Mouse (Mus musculus): Measurements from ENCODE around the gene Gm5426.
"Not testable (repeated sequence)": the region's sequence is repeated elsewhere in the genome, so short reads cannot be mapped to it uniquely, and the experiment has no call there.

Gene Gm5426

DNA sequence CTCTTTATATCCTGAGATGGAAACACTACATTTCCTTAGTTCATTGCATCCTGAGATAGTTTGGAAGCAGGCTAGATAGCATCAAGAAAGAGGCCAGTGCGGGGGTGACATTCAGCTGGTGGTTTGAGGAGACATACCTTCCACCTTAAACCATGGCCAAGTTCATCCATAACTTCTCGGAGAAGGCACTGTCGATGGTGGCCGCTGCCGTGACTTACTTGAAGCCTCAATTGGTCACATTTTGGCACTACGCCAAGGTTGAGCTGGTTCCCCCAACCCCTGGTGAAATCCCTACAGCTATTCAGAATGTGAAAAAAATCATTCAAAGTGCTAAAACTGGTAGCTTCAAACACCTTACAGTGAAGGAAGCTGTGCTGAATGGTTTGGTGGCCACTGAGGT lies at the start of gene Gm5426:
Gm5426 (plus strand) TSS at position 153 of the 400 bp plus-strand sequence.
- DNase-seq (ENCODE audit: low spot score), result not testable (repeated sequence)

DNA sequence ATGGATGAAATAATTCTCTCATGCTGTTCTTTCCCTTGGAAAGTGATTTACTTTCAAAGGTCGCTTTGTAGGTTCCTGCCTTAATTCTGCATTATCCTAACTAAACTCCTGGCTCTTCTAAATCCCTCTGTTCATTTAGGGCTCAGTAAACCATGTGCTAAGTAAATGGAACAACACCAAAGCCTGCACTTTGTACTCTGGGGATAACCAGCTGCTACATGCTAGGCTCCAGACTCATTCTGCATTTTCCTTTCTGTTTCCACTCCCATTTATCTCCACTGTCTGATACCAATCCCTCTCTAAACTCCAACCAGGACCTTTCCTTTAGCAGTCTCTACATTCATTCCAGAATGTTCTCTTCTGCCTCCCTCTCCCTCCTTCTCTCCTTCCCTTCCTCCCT lies 46.7 kb upstream of the Gm5426 start:
- no peak for DNase-seq (ENCODE audit: low spot score)

DNA sequence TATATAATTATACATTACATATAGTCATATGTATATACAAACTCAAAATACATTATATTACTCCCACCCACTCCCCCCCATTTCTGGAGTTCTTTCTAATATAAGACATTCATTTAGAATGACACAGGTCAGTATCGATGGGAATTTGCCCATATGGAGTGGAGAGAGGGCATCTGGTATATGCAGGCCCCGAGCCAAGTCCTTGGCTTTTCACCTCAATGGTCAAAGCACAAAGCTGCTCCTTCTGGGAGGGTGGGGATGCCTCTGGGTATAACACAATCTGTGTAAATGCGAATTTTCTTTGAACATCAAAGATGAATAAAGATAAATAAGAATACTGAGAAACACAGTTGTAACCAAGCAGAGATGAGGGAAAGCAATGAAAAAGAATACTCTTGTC lies 46.0 kb upstream of the Gm5426 start:
- no peak for DNase-seq (ENCODE audit: low spot score)

DNA sequence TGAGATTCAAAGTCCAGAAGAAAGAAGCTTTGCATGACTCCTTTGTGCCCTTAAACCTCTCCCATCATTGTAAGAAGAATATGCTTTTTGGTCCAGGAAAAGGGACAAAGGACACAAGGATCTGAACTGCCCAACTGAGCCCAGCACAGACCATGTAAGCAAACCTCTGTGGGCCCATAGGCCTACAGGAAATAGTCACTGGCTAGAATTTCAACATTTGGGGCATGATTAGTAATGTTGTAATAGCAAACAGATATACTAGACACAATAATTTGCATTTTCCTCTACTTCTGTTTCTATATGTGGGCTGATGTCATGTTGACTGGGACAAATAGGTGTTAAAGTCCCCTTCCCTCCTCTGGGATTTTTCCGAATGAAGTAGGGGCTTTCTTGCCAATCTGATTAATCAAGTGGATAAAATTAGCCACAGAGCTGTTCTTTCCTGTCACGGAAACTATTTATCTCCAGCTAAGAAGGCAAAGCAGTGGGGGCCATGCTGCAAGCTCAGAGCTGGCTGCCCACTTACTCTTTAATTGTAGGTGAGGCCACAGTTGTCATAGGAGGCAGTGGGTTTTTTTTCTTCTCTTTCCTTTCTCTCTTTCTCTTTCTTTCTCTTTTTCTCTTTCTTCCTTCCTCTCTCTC lies 42.4 kb upstream of the Gm5426 start:
- no peak for DNase-seq (ENCODE audit: low spot score)

DNA sequence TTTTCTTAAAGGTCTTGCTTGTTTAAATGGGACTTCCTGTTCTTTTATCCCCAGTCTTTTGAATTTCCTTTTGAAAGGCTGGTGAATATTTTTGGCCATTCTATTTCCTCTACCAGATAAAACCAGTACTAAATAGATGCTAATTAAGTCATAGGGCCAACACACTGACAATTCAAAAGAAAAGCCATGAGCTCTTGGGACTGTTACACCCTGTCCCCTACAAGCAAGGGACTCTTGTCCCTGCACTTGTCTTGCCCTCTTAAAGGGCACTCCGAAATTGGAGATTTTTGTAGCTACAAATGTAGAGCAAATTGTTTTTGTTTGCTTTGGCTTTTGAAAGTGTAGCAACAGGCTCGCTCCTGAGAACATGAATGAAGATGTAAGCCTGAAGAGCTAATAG lies 41.8 kb upstream of the Gm5426 start:
- DNase-seq (ENCODE audit: low spot score), result no peak

DNA sequence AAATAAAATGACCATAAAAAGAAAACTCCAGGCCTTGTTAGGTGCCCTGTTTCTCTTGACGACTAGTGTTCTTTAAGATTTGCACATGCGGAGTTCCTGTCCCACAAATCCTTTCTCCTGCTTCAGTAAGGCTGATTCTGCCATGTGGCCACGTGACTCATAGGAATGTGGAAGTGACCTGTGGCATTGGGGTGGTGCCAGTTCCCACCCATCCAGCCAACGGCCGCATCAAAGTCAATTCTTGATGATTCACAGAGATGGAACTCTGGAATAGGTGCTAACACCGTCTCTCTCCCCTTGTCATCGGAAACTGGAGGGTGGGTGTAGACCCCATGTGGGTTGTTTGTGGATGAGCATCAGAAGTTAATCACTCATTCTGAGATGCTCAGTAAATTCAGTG lies 39.7 kb upstream of the Gm5426 start:
- no peak for DNase-seq (ENCODE audit: low spot score)

DNA sequence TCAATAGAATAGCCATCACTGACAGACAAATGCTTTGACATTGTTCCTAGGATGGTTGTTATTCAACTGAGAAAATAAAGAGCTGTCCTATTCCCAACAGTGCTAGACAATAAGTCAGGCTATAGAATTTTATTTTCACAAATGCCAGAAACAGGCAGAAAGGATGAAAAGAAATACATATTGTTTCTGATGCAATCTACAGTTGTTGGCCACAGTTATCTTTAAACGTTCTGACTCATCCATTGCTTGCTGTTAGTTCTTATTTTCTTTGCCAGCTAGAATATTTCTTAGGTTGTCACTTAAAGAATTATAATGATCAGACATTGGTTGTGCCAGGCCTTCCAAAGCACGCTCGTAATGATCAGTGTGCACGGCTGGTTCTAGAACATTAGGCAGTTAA lies 35.4 kb upstream of the Gm5426 start:
- DNase-seq (ENCODE audit: low spot score), result no peak

DNA sequence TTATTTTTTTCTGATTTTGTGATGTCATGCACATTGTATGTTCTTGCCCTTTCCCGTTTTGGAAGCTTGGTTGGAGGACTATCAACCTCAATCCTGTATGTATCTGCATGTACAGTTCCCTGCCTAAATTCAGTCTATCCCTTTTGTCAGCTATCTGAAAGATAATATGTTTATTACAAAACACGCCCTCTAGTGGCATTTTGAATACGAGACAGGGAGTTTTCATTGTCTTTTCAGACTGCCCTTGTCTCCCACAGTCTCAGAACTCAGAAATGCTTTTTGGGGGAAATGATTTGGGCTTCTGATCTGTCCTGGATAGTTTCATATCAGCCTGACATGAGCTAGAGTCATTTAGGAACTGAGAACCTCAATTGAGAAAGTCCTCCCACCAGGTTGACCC lies 32.2 kb upstream of the Gm5426 start:
- no peak for DNase-seq (ENCODE audit: low spot score)

DNA sequence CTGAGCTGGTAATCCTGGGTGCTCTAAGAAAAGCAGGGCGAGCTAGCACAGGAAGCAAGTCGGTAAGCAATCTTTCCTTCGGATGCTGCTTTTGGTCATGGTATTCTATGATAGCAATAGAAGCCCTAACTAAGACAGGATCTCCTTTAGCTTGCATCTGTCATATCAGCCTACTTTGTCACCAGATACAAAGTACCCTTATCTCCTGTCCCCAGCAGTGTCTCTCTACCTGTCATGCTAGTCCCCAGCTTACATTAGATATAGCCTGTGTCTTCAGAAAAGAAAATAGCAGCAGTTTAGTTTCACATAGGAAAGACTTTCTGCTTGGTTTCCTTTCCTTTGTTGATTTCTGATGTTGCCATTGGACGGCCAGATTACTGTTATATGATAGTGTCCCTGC lies 31.8 kb upstream of the Gm5426 start:
- no peak for DNase-seq (ENCODE audit: low spot score)

DNA sequence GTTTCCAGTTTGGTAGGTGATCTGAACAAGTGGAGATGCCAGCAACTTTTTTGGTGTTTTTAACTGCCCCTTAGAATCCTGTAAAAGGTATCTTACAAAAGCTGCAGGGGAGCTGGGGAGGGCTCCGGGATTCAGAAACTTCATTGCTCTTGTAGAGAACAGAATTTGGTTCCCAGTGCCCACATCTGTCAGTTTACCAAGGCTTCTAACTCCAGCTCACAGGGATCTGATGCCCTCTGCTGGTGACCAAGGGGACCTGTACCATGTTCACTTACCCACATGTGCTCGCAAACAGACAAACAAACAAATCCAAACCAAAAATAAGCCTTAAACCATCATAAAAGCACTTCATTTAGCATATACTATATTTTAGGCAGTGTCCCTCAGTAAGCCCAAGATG lies 31.3 kb upstream of the Gm5426 start:
- no peak for DNase-seq (ENCODE audit: low spot score)

DNA sequence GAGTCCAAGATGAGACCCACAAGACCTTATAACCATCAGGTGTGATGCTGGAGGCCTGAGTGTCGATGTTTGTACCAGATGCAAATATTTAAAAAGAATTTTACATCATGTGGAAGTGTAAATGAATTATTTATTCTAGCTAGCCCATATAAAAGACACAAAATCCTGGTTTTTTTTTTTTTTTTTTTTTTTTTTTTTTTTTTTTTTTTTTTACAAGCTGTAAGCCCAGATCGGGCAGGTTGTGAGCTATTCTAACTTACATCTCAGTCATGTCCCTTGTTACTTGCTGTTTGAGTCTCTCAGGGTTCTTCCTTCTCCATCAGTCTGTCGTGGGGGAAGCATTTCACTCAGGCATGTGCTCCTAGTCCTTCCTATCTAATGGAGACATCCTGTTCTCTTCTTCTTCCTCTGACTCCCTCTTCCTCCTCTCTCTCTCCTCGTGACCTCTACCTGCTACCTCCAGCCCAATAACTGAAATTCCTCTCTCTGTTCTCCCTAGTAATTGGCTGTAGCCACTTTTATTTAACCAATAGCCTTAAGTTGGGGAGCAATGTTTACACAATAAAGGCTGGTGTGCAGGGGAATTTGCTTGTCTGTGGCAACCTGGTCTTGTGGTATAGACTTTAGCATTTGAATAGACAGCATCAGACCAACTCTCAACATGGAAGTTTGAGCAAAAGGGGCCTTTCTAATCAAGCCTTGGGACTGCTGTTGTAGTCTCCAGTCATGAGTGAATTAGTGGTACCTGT lies 29.3 kb upstream of the Gm5426 start:
- no peak for DNase-seq (ENCODE audit: low spot score)

DNA sequence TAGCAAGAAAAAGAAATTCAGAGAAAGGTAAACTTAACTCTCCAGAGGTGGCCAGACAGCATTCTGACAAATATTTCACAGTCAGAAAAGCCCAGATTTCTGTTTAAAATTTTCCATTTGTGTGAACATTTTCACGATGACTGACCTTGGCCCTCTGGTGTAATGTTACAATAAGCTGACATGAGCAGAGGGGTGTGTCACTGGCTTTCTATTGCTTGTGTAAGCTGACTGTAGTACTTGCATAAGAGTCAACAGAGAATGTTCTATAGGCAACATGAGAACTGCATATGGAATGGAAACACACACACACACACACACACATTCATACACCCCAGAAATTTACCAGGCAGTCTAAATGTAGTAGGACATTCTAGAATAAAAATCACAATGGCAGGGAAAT lies 28.6 kb upstream of the Gm5426 start:
- DNase-seq (ENCODE audit: low spot score), result no peak

DNA sequence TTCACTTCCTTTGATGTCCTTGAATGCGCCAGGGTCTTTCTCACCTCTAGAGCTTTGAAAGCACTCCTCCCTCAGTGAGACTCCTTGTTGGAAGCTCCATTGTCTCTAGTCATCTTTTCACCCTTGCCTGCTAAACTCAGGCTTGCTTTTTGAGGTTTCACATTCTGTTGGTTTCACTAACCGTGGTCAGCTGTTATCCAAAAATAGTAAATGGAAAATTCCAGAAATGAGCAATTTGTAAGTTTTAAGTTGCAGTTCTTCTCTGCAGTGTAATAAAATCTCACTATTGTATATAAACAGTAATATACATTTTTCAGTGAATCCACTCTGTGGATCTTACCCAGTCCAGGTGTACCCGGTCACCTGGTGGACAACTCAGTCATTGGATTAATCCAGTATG lies 21.1 kb upstream of the Gm5426 start:
- no peak for DNase-seq (ENCODE audit: low spot score)

DNA sequence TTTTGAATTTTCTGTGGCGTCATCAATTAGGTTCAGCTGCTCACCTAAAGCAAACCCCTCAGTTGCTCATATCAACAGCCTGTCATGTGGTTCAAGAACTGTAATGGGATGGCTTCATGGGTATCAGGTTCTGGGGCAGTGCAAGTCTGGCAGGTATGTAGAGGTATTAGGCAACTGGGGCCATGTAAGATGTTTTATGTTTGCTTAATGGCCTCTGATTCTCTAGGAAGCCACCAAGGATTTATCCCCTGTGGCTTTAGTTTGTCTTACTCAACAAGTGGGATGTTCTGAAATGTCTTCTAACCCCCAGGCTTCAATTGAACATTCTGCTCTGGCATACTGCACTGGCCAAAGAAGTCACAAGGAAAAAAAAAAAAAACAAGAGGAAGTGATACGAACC lies 15.6 kb upstream of the Gm5426 start:
- no peak for DNase-seq (ENCODE audit: low spot score)

DNA sequence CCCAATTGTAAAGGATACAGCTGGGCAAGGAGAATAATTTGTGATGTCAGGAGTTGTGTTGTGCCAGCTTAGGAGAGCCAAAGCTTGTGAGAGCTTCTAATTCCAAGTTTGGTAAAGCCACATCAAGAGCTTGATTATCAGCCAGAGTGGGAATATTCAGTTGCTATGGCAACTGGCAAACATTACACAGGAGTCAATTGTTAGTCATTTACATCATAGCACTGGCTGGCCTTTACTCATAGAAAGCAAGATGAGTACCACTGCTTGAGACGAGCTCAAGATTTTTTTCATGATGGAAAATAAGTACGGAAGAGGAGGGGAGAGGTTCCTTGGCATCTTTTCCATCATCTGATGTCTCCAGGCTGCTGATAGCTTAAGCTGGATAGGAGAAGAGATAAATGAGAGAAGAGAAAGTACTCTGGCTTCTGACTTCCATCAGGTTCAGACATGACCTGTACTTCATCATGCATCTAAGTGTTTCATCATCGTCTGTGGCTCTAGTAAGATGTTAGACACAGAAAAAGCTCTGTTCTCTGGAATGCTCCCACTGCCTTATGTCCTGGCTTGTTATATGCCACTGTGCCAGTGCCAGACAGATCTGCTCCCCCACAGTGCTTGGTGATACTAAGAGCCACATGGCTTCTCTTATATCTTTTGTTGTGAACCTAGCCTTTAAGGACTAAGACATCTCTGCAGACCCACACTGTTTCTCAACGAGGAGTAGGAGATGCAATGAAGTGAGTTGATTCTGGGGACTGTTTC lies 15.0 kb upstream of the Gm5426 start:
- no peak for DNase-seq (ENCODE audit: low spot score)

DNA sequence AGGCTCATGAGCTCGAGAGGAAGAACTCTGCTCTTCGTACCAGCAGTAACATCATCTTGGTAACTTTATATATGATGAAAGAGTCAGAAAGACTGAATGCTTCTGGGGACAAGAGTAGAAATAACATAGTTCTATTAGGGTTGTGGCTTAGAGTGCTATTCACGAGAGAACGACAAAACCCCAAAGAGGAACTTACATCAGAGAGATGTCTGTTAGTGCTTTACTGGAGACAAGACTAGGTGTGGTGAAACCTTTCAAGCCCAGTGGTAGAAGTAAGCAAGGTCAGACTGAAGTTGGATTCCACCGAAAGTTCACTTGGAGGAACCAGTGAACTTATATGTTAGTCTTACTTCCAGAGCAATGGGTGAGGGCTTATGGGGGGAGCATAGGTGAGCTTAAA lies 12.5 kb upstream of the Gm5426 start:
- DNase-seq (ENCODE audit: low spot score), result no peak

DNA sequence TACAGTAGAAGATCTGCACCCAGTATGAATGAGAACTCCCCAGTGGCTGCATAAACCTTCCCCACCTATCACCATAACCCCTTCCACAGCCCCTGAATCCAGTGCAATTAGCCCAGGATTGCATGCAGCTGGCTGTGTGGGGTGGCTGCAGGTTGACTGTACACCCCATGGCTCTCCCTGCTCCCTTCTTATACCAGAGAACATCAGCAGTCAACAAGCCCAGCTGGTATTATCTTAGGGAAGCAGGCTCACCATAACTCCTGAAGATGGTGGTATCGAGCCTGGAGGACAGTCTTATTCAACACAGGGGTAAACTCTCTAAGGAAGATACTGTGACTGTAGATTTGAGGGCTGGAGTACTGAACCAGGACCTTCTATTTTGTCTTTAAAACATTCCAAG lies 12.1 kb upstream of the Gm5426 start:
- DNase-seq (ENCODE audit: low spot score), result no peak

DNA sequence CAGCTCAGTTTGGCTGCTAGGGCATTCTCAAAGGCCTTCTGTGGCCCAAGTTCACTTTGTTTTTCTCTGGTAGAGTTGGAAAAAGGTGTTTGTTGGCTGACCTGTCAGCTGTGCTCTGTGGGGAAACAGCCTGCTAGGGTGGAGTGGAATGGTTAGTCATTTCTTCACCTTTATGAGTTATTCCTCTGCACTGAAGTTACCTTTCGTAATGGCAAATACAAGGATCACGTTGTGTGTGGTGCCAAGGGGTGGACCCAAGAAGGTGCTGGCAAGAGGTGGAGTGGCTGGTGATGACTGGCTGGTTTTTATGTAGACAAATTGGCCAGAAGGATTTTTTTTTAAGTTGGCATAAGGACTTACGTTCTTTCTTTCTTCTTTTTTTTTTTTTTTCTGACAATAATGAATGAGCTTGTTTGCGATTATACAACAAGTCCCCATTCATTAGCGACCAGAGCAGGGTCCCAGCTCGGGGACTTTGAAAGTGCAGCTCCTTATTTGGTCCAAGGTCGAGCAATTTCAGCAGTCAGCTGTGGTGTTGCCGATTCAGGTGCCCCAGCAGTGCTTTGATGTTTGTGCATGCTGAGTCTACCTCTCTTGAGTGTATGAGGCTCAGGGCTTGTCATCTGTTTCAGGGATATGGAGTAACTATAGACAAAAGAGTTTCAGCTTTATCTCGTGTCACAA lies 10.5 kb upstream of the Gm5426 start:
- no peak for DNase-seq (ENCODE audit: low spot score)

DNA sequence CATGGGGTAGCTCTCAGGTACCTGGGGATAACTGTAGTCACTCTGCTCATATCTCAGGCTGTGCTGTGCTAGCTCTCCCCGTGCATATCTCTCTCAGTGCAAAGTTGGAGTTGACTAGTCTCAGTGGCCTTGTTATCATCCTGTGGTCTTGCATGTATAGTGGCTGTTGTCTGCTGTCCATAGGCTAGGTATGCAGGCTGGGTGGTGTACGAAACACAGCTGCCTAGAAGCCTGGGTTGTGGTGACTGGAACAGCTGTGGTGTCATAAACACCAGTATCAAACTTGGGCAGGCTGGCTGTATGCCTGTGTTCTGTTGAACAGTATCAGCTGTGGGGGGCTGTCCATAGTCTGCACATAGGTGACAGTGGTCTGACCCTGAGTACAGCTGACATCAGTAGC lies 7.2 kb upstream of the Gm5426 start:
- no peak for DNase-seq (ENCODE audit: low spot score)

DNA sequence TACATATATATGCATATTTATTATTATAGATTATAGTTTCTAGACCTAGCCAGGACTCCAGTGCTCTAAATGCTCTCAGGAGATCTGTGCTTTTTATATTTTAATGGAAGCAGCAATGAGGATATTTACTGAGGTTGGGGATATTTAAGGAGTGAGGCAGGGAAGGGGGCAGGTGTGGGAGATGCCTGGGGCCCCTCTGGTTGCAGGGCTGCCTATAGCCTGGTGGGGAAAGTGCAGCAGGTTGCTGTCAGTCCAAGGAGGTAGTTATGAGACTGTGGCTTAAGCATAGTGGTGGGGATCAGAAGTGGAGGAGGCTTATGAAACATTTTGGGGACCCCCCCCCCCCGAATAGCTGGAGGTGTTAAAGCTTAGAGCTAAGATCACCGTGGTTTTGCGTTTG lies 6.0 kb upstream of the Gm5426 start:
- no peak for DNase-seq (ENCODE audit: low spot score)

DNA sequence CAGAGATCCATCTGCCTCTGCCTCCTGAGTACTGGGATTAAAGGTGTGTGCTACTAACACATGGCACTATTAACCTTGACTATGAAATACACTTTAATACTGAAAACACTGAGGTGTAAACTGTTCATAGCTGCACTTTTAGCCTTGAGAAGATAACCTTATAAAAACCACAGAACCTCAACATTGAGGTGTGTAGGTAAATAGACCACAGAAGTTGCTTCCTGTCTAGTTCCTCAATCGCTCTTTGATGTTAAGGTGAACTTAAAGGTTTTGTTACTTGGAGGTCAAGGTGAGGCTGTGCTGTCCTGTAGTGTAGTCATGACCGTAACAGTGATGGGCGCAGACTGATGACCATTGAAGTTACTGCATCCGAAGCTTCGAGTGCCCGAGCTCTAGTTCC lies 5.3 kb upstream of the Gm5426 start:
- DNase-seq (ENCODE audit: low spot score), result no peak

DNA sequence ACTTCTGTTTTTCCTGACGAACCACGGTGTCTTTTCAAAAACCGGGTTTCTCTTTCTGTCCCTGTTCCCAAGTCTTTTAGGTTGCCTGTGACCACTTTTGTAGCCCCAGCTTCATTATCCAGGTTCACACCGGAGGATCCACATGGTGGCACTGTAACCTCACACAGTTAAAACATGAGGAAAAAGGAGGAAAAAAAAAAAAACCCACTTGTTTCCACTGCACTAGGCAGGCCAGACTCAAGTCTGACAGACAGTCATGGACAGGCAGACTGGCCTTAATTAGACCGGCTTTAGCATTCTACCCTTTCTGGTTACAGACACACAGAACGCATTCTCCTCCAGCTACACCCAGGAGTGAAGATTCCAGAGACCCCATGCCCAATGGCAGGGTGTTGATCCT lies 4.2 kb upstream of the Gm5426 start:
- peak; percentile 36 for DNase-seq (ENCODE audit: low spot score)

DNA sequence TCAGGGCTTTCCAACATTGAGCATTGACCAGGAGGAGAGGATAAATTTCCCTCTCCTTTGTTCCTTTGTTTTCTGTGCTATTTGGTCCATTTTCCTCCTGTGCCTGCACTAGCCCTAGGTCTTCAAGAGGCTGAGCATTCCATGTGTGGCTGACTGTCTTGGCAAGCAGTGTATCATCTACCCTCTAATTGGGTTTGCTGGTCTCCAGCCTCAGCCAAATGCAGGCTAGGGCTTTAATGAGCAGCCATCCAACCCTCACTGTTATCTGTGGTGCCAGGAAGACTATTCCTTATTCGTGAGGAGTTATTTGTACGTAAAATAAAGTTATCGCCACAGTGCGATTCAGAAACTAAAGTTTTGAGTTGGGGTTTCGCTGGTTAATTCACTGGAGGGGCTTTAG lies 2.2 kb downstream of the Gm5426 start:
- DNase-seq (ENCODE audit: low spot score), result no peak
